Mouse (Mus musculus): ENCODE measurements around the gene Myo16. TPM values are rescaled to one million over a fixed set of nuclear protein-coding genes. Genes with fewer than 3 reads are reported as not detected.

Myo16 gene
- polyA plus RNA-seq, 1 experiment from 2014 or later = 7.2 TPM

DNA sequence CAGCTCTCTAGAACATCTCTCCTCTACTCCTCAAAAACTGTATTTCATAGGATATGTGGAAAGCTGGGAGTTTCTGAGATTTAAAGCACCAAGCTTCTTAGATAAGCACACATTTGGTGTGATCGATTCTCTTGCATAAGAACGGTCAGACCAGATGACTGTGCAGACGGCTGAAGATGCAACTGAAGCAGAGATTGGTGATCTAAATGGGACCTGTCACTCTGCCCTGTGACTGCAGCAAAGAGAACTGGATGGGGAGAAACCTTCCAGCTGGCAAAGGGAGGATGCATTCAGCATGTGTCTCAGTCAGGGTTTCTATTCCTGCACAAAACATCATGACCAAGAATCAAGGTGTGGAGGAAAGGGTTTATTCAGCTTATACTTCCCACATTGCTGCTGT is 318.7 kb downstream of the Myo16 start:
- Histone ChIP-seq H3K27ac (ENCODE audit: low read length) (no peak overlapping the region), H3K27me3 (ENCODE audit: control insufficient read depth, insufficient read depth, low read depth, low read length) (no peaks in the 10 kb centered on the region)

DNA sequence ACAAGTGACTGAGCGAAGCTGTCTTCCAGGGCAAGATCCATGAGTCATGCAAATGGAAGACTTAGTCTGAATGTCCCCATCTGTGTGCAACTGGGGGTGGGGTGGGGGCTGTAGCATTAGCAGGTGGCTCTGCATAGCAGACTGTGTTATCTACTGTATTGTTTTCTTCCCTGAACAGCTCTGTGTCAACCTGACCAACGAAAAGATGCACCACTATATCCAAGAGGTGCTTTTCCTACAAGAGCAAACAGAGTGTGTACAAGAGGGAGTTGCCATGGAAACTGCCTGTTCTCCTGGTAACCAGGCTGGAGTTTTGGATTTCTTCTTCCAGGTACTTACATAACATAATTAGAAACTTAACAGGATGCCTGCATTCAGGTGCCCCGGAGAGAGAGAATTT is 320.7 kb downstream of the Myo16 start:
- Histone ChIP-seq H3K4me3 (ENCODE audit: low read depth, low read length) (no peak overlapping the region), H3K27ac (ENCODE audit: low read length) (no peak overlapping the region), H3K4me1 (ENCODE audit: control insufficient read depth, insufficient read depth, low read length) (peaks cover 7% of the 10 kb centered on the region; the same call in 1 of the 2 replicates), H3K9me3 (replicated peaks; ENCODE audit: control insufficient read depth, low read length, poor library complexity, severe bottlenecking) (no peaks in the 10 kb centered on the region), H3K36me3 (ENCODE audit: control insufficient read depth, insufficient read depth, low read length) (no peaks in the 10 kb centered on the region), H3K27me3 (ENCODE audit: control insufficient read depth, insufficient read depth, low read depth, low read length) (no peaks in the 10 kb centered on the region), H3K4me2 (ENCODE audit: low read length) (no peak overlapping the region), H3K9ac (ENCODE audit: low read depth, low read length) (no peak overlapping the region)
- 68% methylated on average over 3 of the region's 3 CpGs for WGBS
- ATAC-seq = peak; percentile 73; the same call in 1 of the 2 replicates

More for the DNA sequence above, 318.7 kb downstream of the Myo16 start:
- Histone ChIP-seq H3K4me2 (ENCODE audit: low read length) (no peak overlapping the region), H3K4me3 (ENCODE audit: low read depth, low read length) (no peak overlapping the region), H3K9ac (ENCODE audit: low read depth, low read length) (no peak overlapping the region), H3K4me1 (ENCODE audit: control insufficient read depth, insufficient read depth, low read length) (peaks cover 7% of the 10 kb centered on the region; the same call in 1 of the 2 replicates), H3K9me3 (replicated peaks; ENCODE audit: control insufficient read depth, low read length, poor library complexity, severe bottlenecking) (no peaks in the 10 kb centered on the region), H3K36me3 (ENCODE audit: control insufficient read depth, insufficient read depth, low read length) (no peaks in the 10 kb centered on the region)
- no peak for ATAC-seq
- 86% methylated on average over 3 of the region's 3 CpGs for WGBS

DNA sequence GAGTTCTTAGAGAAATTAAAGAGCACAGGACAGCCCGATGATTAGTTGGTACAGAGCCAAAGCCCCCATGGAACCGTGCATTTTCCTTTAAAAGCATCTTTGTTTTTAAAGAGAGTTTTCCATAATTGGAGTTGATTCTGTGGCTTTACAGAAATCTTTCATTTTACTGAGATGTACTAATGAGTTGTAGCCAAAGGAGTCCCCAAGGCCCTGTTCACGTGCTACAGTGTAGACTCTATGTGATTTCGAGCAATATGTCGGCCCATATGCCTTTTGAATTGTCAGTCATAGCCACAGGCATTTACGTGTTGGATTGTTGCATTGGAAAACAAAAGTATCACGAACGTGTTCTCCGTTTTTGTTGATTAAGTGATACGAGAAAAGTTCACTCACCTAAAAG is 325.3 kb downstream of the Myo16 start:
- H3K9me3 ChIP-seq (replicated peaks; ENCODE audit: control insufficient read depth, low read length, poor library complexity, severe bottlenecking) = no peaks in the 10 kb centered on the region
- H3K4me1 ChIP-seq (ENCODE audit: control insufficient read depth, insufficient read depth, low read length) = peaks cover 6% of the 10 kb centered on the region; the same call in 1 of the 2 replicates
- no peak overlapping the region for H3K27ac ChIP-seq (ENCODE audit: low read length)
- no peak overlapping the region for H3K4me3 ChIP-seq (ENCODE audit: low read depth, low read length)
- no peak overlapping the region for H3K4me2 ChIP-seq (ENCODE audit: low read length)
- 64% methylated on average over 10 of the region's 10 CpGs for WGBS
- no peak for ATAC-seq
- H3K27me3 ChIP-seq (ENCODE audit: control insufficient read depth, insufficient read depth, low read depth, low read length) = no peaks in the 10 kb centered on the region
- no peaks in the 10 kb centered on the region for H3K36me3 ChIP-seq (ENCODE audit: control insufficient read depth, insufficient read depth, low read length)
- no peak overlapping the region for H3K9ac ChIP-seq (ENCODE audit: low read depth, low read length)

DNA sequence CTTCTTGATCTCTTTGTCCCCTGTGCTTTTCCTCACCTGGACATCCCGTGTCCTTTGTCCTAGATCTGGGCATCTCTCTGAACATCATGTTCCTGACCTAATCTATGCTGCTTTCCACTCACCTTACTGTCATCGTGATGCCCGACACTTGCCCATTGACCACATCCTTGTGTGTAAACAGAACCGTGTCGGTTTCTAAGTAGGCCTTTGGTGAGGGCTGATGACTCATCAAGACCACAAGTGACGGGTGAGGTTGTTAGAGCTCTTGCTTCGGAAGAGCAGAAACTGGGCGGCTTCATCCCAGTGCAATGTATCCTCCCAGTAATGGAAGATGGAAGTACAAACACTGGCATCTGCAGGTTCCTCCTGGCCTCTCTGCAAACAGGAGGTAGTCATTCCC is 327.1 kb downstream of the Myo16 start:
- Histone ChIP-seq H3K27me3 (ENCODE audit: control insufficient read depth, insufficient read depth, low read depth, low read length) (no peaks in the 10 kb centered on the region), H3K9ac (ENCODE audit: low read depth, low read length) (no peak overlapping the region), H3K36me3 (ENCODE audit: control insufficient read depth, insufficient read depth, low read length) (no peaks in the 10 kb centered on the region), H3K4me1 (ENCODE audit: control insufficient read depth, insufficient read depth, low read length) (no peaks in the 10 kb centered on the region), H3K4me2 (ENCODE audit: low read length) (no peak overlapping the region), H3K27ac (ENCODE audit: low read length) (no peak overlapping the region), H3K9me3 (replicated peaks; ENCODE audit: control insufficient read depth, low read length, poor library complexity, severe bottlenecking) (no peaks in the 10 kb centered on the region), H3K4me3 (ENCODE audit: low read depth, low read length) (no peak overlapping the region)
- 95% methylated on average over 8 of the region's 8 CpGs for WGBS
- no peak for ATAC-seq

DNA sequence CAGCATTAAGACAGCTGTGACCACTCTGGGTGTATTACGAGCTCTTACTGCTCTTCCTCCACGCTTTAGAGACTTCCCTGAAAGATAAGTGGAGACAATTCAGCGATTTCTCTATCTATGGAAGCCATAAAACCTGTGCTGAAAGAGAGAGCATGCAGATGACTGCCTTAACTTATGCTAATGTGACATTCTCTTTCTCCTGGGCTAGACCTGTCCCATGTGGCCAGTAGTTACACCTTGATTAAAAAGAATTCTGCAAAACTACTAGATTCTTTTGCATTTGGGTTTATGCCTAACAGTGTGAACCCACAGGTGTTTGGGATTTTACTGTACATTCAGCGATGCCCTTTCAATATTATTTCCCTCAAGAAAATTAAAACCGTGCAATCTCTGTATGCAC is 328.4 kb downstream of the Myo16 start:
- Histone ChIP-seq H3K9me3 (replicated peaks; ENCODE audit: control insufficient read depth, low read length, poor library complexity, severe bottlenecking) (no peaks in the 10 kb centered on the region), H3K4me3 (ENCODE audit: low read depth, low read length) (no peak overlapping the region), H3K27ac (ENCODE audit: low read length) (no peak overlapping the region), H3K4me2 (ENCODE audit: low read length) (no peak overlapping the region), H3K36me3 (ENCODE audit: control insufficient read depth, insufficient read depth, low read length) (no peaks in the 10 kb centered on the region), H3K9ac (ENCODE audit: low read depth, low read length) (no peak overlapping the region), H3K4me1 (ENCODE audit: control insufficient read depth, insufficient read depth, low read length) (no peaks in the 10 kb centered on the region), H3K27me3 (ENCODE audit: control insufficient read depth, insufficient read depth, low read depth, low read length) (no peaks in the 10 kb centered on the region)
- ATAC-seq = no peak
- WGBS = 81% methylated on average over 5 of the region's 5 CpGs

DNA sequence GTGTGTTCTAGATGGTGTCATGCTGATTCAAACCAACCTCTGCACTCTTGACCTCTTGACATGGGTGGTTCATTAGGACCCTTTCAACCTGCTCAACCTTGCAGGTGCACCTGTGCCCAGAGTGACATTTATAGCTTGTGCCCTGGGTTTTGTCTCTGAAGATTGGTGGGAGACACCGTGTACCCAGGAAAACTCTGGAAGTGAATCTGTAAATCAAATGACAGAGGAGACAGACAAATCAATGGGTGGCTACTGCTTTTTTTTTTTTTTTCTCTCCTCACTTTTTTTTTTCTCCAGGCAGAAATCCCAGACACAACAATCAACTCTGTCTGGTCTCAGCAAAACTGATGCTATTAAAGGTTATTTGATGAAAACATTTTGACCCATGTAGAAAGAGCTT is 329.2 kb downstream of the Myo16 start:
- Histone ChIP-seq H3K27ac (ENCODE audit: low read length) (no peak overlapping the region), H3K4me3 (ENCODE audit: low read depth, low read length) (no peak overlapping the region), H3K9me3 (replicated peaks; ENCODE audit: control insufficient read depth, low read length, poor library complexity, severe bottlenecking) (no peaks in the 10 kb centered on the region), H3K4me1 (ENCODE audit: control insufficient read depth, insufficient read depth, low read length) (no peaks in the 10 kb centered on the region), H3K4me2 (ENCODE audit: low read length) (no peak overlapping the region), H3K9ac (ENCODE audit: low read depth, low read length) (no peak overlapping the region), H3K36me3 (ENCODE audit: control insufficient read depth, insufficient read depth, low read length) (no peaks in the 10 kb centered on the region), H3K27me3 (ENCODE audit: control insufficient read depth, insufficient read depth, low read depth, low read length) (no peaks in the 10 kb centered on the region)
- ATAC-seq = no peak
- WGBS = 61% methylated on average over 1 of the region's 1 CpGs

DNA sequence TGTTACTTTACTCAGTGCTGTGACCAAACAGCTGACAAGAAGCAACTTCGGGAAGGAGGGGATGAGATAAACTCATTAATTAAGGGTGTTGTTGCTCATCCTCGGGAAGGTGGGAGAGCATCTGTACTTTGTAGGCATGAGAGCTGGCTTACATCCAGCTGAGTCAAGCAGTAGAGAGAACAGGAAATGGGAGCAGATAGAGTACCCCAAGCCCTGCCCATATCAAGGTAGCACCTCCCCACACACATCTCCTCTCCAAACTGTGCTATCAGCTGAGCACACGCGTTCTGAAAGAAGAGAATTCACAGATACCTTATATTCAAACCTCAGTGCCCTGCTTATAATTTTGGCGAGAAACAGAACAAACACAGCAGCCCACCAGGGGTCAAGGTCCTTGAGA is 330.1 kb downstream of the Myo16 start:
- no peaks in the 10 kb centered on the region for H3K4me1 ChIP-seq (ENCODE audit: control insufficient read depth, insufficient read depth, low read length)
- H3K27me3 ChIP-seq (ENCODE audit: control insufficient read depth, insufficient read depth, low read depth, low read length) = no peaks in the 10 kb centered on the region
- no peaks in the 10 kb centered on the region for H3K9me3 ChIP-seq (replicated peaks; ENCODE audit: control insufficient read depth, low read length, poor library complexity, severe bottlenecking)
- WGBS = 66% methylated on average over 5 of the region's 5 CpGs
- ATAC-seq = no peak
- no peaks in the 10 kb centered on the region for H3K36me3 ChIP-seq (ENCODE audit: control insufficient read depth, insufficient read depth, low read length)
- no peak overlapping the region for H3K27ac ChIP-seq (ENCODE audit: low read length)
- H3K4me3 ChIP-seq (ENCODE audit: low read depth, low read length) = no peak overlapping the region
- H3K9ac ChIP-seq (ENCODE audit: low read depth, low read length) = no peak overlapping the region
- H3K4me2 ChIP-seq (ENCODE audit: low read length) = no peak overlapping the region

DNA sequence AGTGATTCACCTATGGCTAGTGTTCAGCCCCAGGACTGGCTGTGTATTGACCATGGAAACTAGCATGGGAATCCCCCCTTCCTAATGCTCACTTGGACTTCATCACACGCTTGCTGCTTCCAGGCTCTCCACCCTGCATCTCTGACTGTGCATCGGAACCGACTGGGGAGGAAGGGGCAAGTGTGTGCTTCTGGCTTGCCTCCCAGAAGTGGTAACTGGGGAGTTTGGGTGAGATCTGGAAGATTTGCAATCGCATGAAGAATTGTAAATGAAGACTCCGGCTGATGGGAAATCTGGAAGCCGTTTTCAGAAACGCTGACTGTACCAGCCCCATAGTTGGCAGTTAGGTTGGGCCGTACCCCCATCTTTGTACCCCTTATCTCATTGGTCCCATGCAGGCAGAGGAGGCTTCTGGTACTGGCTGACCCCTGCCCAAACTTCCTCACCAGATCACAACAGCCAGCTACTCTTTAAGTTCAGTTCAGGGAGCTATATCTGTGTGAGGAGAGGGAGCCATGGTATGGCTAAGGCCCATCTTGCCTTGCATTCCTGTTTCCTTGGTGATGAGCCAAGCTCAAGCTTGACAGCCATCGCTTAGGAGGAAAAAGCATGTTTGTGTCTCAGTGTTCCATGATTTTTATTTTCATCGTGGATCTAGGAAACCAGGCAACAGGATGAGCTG is 336.2 kb downstream of the Myo16 start:
- no peak overlapping the region for H3K9ac ChIP-seq (ENCODE audit: low read depth, low read length)
- no peaks in the 10 kb centered on the region for H3K9me3 ChIP-seq (replicated peaks; ENCODE audit: control insufficient read depth, low read length, poor library complexity, severe bottlenecking)
- no peaks in the 10 kb centered on the region for H3K36me3 ChIP-seq (ENCODE audit: control insufficient read depth, insufficient read depth, low read length)
- no peak overlapping the region for H3K4me2 ChIP-seq (ENCODE audit: low read length)
- H3K4me1 ChIP-seq (ENCODE audit: control insufficient read depth, insufficient read depth, low read length) = no peaks in the 10 kb centered on the region
- WGBS = 79% methylated on average over 10 of the region's 10 CpGs
- peak overlapping the region; percentile 40; the same call in 1 of the 2 replicates for H3K27ac ChIP-seq (ENCODE audit: low read length)
- peak; percentile 56; the same call in 1 of the 2 replicates for ATAC-seq
- H3K4me3 ChIP-seq (ENCODE audit: low read depth, low read length) = no peak overlapping the region
- H3K27me3 ChIP-seq (ENCODE audit: control insufficient read depth, insufficient read depth, low read depth, low read length) = no peaks in the 10 kb centered on the region

DNA sequence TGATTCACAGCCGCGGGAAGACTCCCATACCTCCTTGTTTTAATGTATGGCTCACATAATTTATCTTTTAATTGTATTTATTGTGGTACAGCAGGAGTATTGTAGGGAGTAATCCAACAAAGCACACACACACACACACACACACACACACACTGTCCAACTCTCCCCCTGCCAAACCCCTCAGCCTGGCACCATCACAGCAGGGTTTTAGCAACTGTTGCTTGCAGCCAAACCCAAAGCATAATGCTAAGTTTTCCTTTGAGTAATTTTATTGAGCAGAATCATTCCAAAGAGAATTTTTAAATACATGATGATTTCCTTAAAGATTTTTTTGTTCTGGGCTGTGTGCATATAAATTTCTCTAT is 336.7 kb downstream of the Myo16 start:
- no peaks in the 10 kb centered on the region for H3K4me1 ChIP-seq (ENCODE audit: control insufficient read depth, insufficient read depth, low read length)
- H3K9me3 ChIP-seq (replicated peaks; ENCODE audit: control insufficient read depth, low read length, poor library complexity, severe bottlenecking) = no peaks in the 10 kb centered on the region
- H3K36me3 ChIP-seq (ENCODE audit: control insufficient read depth, insufficient read depth, low read length) = no peaks in the 10 kb centered on the region
- H3K4me3 ChIP-seq (ENCODE audit: low read depth, low read length) = no peak overlapping the region
- peak overlapping the region; percentile 40; the same call in 1 of the 2 replicates for H3K27ac ChIP-seq (ENCODE audit: low read length)
- ATAC-seq = peak; percentile 32; the same call in 1 of the 2 replicates
- WGBS = 95% methylated on average over 2 of the region's 2 CpGs
- H3K4me2 ChIP-seq (ENCODE audit: low read length) = no peak overlapping the region
- H3K27me3 ChIP-seq (ENCODE audit: control insufficient read depth, insufficient read depth, low read depth, low read length) = no peaks in the 10 kb centered on the region
- H3K9ac ChIP-seq (ENCODE audit: low read depth, low read length) = no peak overlapping the region

Data from midbrain, embryonic 16.5 days (tissue).